Mouse (Mus musculus) liver, adult 10 weeks (tissue): ENCODE measurements around the gene Mapk9. TPM values are rescaled to one million over a fixed set of nuclear protein-coding genes. Genes with fewer than 3 reads are reported as not detected.

Experiments used
- polyA plus RNA-seq: library from polyadenylated mRNA; stranded (reverse); fragments of 350-450 nt; fragmentation: Illumina TruSeq; extraction: RNeasy Lipid Tissue Mini Kit (QIAGEN cat#74804); gene quantifications from one replicate; pipeline ENCODE4 v1.2.3, GENCODE M21; 2014; ENCODE audit warnings: low read depth, low replicate concordance

The Mapk9 gene
- polyA plus RNA-seq = 68.6 TPM

DNA sequence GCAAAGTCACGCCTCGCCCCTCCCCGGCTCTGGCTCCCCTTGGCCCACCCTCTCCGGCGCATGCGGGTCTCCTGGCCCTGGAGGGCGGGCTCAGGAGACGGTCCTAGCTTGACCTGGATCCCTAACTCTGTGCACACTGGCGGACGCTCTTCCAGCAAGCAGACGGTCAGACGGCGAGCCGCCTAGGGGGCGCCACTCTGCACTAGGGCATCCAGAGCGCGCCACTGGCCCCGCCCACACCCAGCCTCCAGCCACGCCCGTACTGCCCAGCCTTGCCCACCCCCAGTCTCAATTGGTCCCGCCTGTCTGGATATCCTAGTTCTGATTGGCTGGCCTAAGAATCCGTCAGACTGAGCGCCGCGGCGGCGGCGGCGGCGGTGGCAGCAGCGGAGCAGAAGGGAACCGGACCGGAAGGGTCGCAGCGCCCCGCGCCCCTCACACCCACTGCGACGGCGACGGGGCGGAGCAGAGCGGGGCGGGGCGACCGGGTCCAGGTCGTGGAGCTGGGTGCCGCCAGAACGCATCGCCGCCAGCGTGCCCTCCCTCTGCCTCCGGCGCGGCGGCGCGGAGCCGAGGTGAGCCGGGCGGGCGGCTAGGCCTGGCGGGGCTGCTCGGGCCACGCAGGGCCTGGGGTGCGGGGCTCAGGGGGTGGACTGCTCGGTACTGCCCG, at the start of gene Mapk9:
Mapk9 (plus strand) TSS at position 351 of the 670 bp plus-strand sequence.

DNA sequence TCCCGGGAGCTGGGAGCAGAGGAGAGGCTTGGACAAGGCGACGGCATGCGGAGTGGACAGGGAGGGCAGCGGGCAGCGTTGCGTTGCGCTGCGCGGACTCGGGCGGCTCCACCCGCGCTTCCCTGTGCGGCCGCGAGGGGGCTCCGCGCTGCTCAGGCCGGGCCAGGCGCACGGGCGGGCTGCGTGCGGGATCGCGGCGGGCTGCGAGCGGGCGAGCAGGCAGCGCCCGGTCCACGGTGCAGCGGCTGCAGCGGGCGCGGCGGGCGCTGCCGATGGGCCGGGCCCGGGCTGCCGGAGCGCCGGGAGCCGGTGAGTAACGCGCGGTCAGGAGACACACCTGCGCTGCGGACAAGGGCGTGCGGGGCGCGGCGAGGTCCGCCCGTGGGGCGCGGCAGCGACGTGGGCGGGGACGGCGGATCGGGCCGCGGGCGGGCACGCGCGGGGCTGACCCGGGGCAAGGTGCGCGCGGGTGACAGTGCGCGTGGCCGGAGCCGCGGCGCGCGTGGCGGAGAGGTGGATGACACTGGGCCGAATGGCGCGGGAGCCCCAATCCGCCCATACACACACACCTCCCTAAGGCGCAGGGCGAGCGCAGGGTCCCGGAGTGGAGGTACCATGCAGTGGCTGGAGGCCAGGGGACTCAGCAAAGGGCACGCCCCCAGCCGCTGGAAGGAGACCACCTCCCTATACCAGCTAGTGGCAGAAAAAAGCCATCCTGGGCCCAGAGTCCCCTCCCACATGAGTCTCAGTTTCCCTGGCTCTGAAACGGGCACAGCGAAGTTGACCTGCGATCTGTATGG, 55.3 kb downstream of the Mapk9 start, which contains the start of gene Rasgef1c:
Rasgef1c (plus strand) TSS at position 177 of the 800 bp plus-strand sequence.

Other genes with a start within 250 kb of the Mapk9 start
- gene Flt4, start 237.5 kb upstream of the Mapk9 start, polyA plus RNA-seq = 1.8 TPM
- gene Scgb3a1, start 183.1 kb upstream of the Mapk9 start, polyA plus RNA-seq = not detected
- gene Cnot6, start 134.0 kb upstream of the Mapk9 start, polyA plus RNA-seq = 51.0 TPM
- 0.29 TPM for gene Gfpt2, start 52.6 kb upstream of the Mapk9 start, polyA plus RNA-seq
- not detected for gene Rasgef1c, start 55.1 kb downstream of the Mapk9 start, polyA plus RNA-seq
- gene Rnf130, start 178.6 kb downstream of the Mapk9 start, polyA plus RNA-seq = 172 TPM